Mouse (Mus musculus): ENCODE results near the gene Nicn1.

DNA sequence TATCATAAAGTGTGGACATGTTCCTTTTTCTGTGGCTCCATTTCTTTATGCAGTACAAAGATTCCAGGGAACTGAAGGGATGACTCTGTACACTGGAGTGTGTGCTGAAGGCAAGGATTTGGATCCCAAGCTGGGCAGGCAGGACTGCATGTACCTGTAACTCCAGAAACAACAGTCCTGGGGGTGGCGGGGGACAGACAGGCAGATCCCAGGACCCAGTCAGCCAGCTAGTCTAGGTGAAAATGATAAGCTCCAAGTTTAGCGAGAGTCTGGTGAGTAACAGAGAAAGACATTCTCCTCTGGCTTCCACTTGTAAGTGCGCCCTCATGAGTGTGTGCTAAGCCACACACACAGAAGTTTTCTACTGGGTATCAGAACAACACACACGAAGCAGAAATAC lies 29.7 kb upstream of the Nicn1 start:
- TF ChIP-seq CTCF (IDR thresholded peaks at IDR 0.05; ENCODE audit: low read depth) (no peak), EP300 (IDR thresholded peaks at IDR 0.05; ENCODE audit: low read depth) (no peak)
